Mouse (Mus musculus) embryonic fibroblast, embryonic 13.5 days (primary cell): ENCODE data around the gene Mepce.
"Not testable (repeated sequence)": the region's sequence is repeated elsewhere in the genome, so short reads cannot be mapped to it uniquely, and the experiment has no call there.

ENCODE experiments used
- CTCF ChIP-seq: IDR thresholded peaks from 2 replicates; pipeline ENCODE4 v1.5.1; 2011; ENCODE audit warnings: mild to moderate bottlenecking, control low read depth, low read length, moderate library complexity, borderline replicate concordance; ENCODE audit not compliant: insufficient read depth
- POLR2A ChIP-seq: IDR thresholded peaks from 2 replicates; pipeline ENCODE4 v1.6.1; 2011; ENCODE audit warnings: low read depth, mild to moderate bottlenecking, control low read depth, low read length, moderate library complexity

GRCm38 (mm10) chr5:137835966-137836520 lies 48.6 kb upstream of the Mepce start, which contains the start of gene Pilra:
- not testable (repeated sequence) for TF ChIP-seq CTCF, POLR2A
